Mouse (Mus musculus) stomach, postnatal 0 days (tissue): ENCODE measurements around the gene Ring1. TPM values are rescaled to one million over a fixed set of nuclear protein-coding genes. Genes with fewer than 3 reads are reported as not detected.

Source experiments
- ATAC-seq: fragments of 200-750 bp; cut with Nextera tagmentation; 2 replicates; pipeline ENCODE4 v1.8.0; 2017; ENCODE audit not compliant: low FRiP score, low TSS enrichment
- DNase-seq: peaks from one replicate; pipeline ENCODE4 v3.0.0-alpha.2; 2016; ENCODE audit warnings: low spot score
- H3K27ac ChIP-seq: fragments of 300-500 bp; sonication (generic); replicated peaks from 2 replicates; pipeline ENCODE4 v1.5.1; 2014; ENCODE audit warnings: mild to moderate bottlenecking, control low read depth
- H3K27me3 ChIP-seq: fragments of 300-500 bp; sonication (generic); 2 replicates; pipeline ENCODE4 v1.6.1; 2014; ENCODE audit warnings: low read length; ENCODE audit not compliant: control insufficient read depth, insufficient read depth
- H3K36me3 ChIP-seq: fragments of 300-500 bp; sonication (generic); 2 replicates; pipeline ENCODE4 v1.6.1; 2014; ENCODE audit warnings: low read length, mixed read lengths; ENCODE audit not compliant: control insufficient read depth, insufficient read depth
- H3K4me1 ChIP-seq: fragments of 300-500 bp; sonication (generic); replicated peaks from 2 replicates; pipeline ENCODE4 v1.6.1; 2014; ENCODE audit warnings: antibody characterized with exemption; ENCODE audit not compliant: control insufficient read depth, insufficient read depth
- H3K4me2 ChIP-seq: fragments of 300-500 bp; sonication (generic); replicated peaks from 2 replicates; pipeline ENCODE4 v1.6.1; 2014; ENCODE audit warnings: low read depth, mild to moderate bottlenecking, control low read depth, moderate library complexity
- H3K4me3 ChIP-seq: fragments of 300-500 bp; sonication (generic); 2 replicates; pipeline ENCODE4 v1.5.1; 2014; ENCODE audit warnings: low read depth, low read length, control low read depth
- H3K9ac ChIP-seq: fragments of 300-500 bp; sonication (generic); 2 replicates; pipeline ENCODE4 v1.6.1; 2014; ENCODE audit warnings: mild to moderate bottlenecking, low read length, control low read depth, mixed read lengths
- H3K9me3 ChIP-seq: fragments of 300-500 bp; sonication (generic); 2 replicates; pipeline ENCODE4 v1.6.1; 2016; ENCODE audit warnings: low read length; ENCODE audit not compliant: control insufficient read depth
- CTCF ChIP-seq: IDR thresholded peaks from 2 replicates; pipeline ENCODE4 v1.5.1; 2016; ENCODE audit warnings: antibody characterized with exemption, low read depth, mild to moderate bottlenecking, moderate library complexity
- EP300 ChIP-seq: optimal IDR thresholded peaks from 2 replicates; pipeline ENCODE3; 2016; ENCODE audit warnings: antibody characterized with exemption
- WGBS: fragments of 180-500 bp; shearing (Covaris S2); extraction: QIAGEN DNeasy Blood & Tissue Kit; methylation state at CpG from one replicate; pipeline ENCODE4 v1.1.7; 2014; 5-methylcytosine and 5-hydroxymethylcytosine counted together
- polyA plus RNA-seq: library from polyadenylated mRNA; unstranded; fragments of >200 nt; fragmentation: Nextera tagmentation; extraction: Ambion mirVana; gene quantifications from 2 replicates; pipeline ENCODE4 v1.2.1, GENCODE M21; 2015

Ring1 gene
- polyA plus RNA-seq, 1 experiment from 2014 or later, result 13.3 TPM

GRCm38 (mm10) chr17:34039562-34040450, 15.3 kb upstream of the Ring1 start:
- no peak for ATAC-seq
- no peaks in the 10 kb centered on the region for H3K27me3 ChIP-seq
- WGBS, result 20% methylated on average over 17 of the region's 17 CpGs
- no peak overlapping the region for H3K4me2 ChIP-seq
- H3K9ac ChIP-seq, result no peak overlapping the region
- peaks cover 17% of the 10 kb centered on the region for H3K36me3 ChIP-seq
- H3K9me3 ChIP-seq, result no peaks in the 10 kb centered on the region
- H3K4me1 ChIP-seq, result 0 out of 2 replicates have a peak, but pooled peaks cover 2% of the 10 kb centered on the region
- no peak overlapping the region for H3K27ac ChIP-seq
- H3K4me3 ChIP-seq, result no peak overlapping the region
- DNase-seq, result no peak
- TF ChIP-seq CTCF, result no peak
- TF ChIP-seq EP300, result no peak

- peak; percentile 48 for DNase-seq
- TF ChIP-seq CTCF (0 out of 2 replicates have a peak, but pooled peaks have one; percentile 9), EP300 (no peak)
- 10% methylated on average over 28 of the region's 28 CpGs for WGBS
Observed at GRCm38 (mm10) chr17:34038878-34039561, 14.5 kb upstream of the Ring1 start, which contains the start of gene Col11a2. Gene Col11a2, plus strand, starts transcription at chr17:34039437.

GRCm38 (mm10) chr17:34038440-34038839, 14.0 kb upstream of the Ring1 start:
- no peak overlapping the region; the same call in 1 of the 2 replicates for H3K4me3 ChIP-seq
- H3K27me3 ChIP-seq, result no peaks in the 10 kb centered on the region
- 0 out of 2 replicates have a peak, but pooled peaks cover 2% of the 10 kb centered on the region for H3K4me1 ChIP-seq
- DNase-seq, result peak; percentile 70
- H3K36me3 ChIP-seq, result peaks cover 17% of the 10 kb centered on the region
- TF ChIP-seq EP300 (no peak), CTCF (no peak)
- H3K27ac ChIP-seq, result no peak overlapping the region
- 16% methylated on average over 20 of the region's 21 CpGs for WGBS
- no peak overlapping the region for H3K9ac ChIP-seq
- peak overlapping the region; percentile 49 for H3K4me2 ChIP-seq
- ATAC-seq, result no peak; the same call in 1 of the 2 replicates
- no peaks in the 10 kb centered on the region for H3K9me3 ChIP-seq

More at GRCm38 (mm10) chr17:34038878-34039561, 14.5 kb upstream of the Ring1 start, which contains the start of gene Col11a2:
- H3K4me3 ChIP-seq, result peak within 1 kb of the TSS; percentile 12
- 0 out of 2 replicates have a peak, but pooled peaks cover 2% of the 10 kb centered on the region for H3K4me1 ChIP-seq
- H3K27ac ChIP-seq, result no peak within 1 kb of the TSS
- H3K27me3 ChIP-seq, result no peaks in the 10 kb centered on the region
- H3K36me3 ChIP-seq, result peaks cover 17% of the 10 kb centered on the region
- ATAC-seq, result peak; percentile 40; the same call in 1 of the 2 replicates
- no peaks in the 10 kb centered on the region for H3K9me3 ChIP-seq
- H3K9ac ChIP-seq, result peak within 1 kb of the TSS; percentile 41; the same call in 1 of the 2 replicates
- H3K4me2 ChIP-seq, result peak within 1 kb of the TSS; percentile 49

- Histone ChIP-seq H3K4me2 (no peak overlapping the region), H3K9me3 (no peaks in the 10 kb centered on the region), H3K9ac (no peak overlapping the region), H3K4me3 (no peak overlapping the region), H3K36me3 (peaks cover 17% of the 10 kb centered on the region), H3K4me1 (peaks cover 2% of the 10 kb centered on the region; the same call in 1 of the 2 replicates), H3K27me3 (no peaks in the 10 kb centered on the region), H3K27ac (no peak overlapping the region)
- no peak for DNase-seq
- TF ChIP-seq EP300 (no peak), CTCF (no peak)
- ATAC-seq, result no peak
- 84% methylated on average over 7 of the region's 7 CpGs for WGBS
Observed at GRCm38 (mm10) chr17:34037241-34037640, 12.8 kb upstream of the Ring1 start.

- peaks cover 2% of the 10 kb centered on the region; the same call in 1 of the 2 replicates for H3K4me1 ChIP-seq
- H3K27me3 ChIP-seq, result no peaks in the 10 kb centered on the region
- 80% methylated on average over 10 of the region's 10 CpGs for WGBS
- H3K36me3 ChIP-seq, result peaks cover 17% of the 10 kb centered on the region
- no peak for ATAC-seq
- H3K4me2 ChIP-seq, result no peak overlapping the region
- H3K4me3 ChIP-seq, result no peak overlapping the region
- no peak for DNase-seq
- H3K9ac ChIP-seq, result no peak overlapping the region
- no peaks in the 10 kb centered on the region for H3K9me3 ChIP-seq
- TF ChIP-seq EP300, result no peak
- TF ChIP-seq CTCF, result no peak
- no peak overlapping the region for H3K27ac ChIP-seq
Observed at GRCm38 (mm10) chr17:34036647-34037046, 12.2 kb upstream of the Ring1 start.
